Mouse (Mus musculus): ENCODE measurements around the gene Plppr5.

- TF ChIP-seq CTCF (IDR thresholded peaks at IDR 0.05; ENCODE audit: insufficient read depth, low read depth, low read length) (no peak), POLR2A (IDR thresholded peaks at IDR 0.05; ENCODE audit: insufficient read depth, low read depth, low read length) (no peak)
Observed at GRCm38 (mm10) chr3:117679189-117679588, 104.6 kb downstream of the Plppr5 start.
